Mouse (Mus musculus) brain, embryonic 14.5 days (tissue): ENCODE results near the gene Faap100.

ENCODE experiments used
- CTCF ChIP-seq: fragments of 200-500 bp; IDR thresholded peaks from 2 replicates; pipeline ENCODE4 v1.5.1; 2012; ENCODE audit warnings: inconsistent platforms, mild to moderate bottlenecking, moderate library complexity, borderline replicate concordance; ENCODE audit not compliant: insufficient read depth, insufficient read length; ENCODE audit errors: extremely low read depth
- POLR2A ChIP-seq: fragments of 200-500 bp; IDR thresholded peaks from 2 replicates; pipeline ENCODE4 v1.6.1; 2012; ENCODE audit warnings: mild to moderate bottlenecking, inconsistent platforms, borderline replicate concordance; ENCODE audit not compliant: poor library complexity, insufficient read depth, insufficient read length, severe bottlenecking; ENCODE audit errors: extremely low read depth

- TF ChIP-seq CTCF, result no peak
- no peak for TF ChIP-seq POLR2A
Measured at GRCm38 (mm10) chr11:120380271-120380670, 1.7 kb upstream of the Faap100 start.
